Mouse (Mus musculus) heart, adult 2 months (tissue): ENCODE measurements at regions not wholly inside any gene's neighbourhood (a gene's known extent, or its start where the extent isn't known, plus 50 kb on each side); places are given as distances from the start of the nearest gene placed in this dataset.

Experiments used
- DNase-seq, 2 experiments: peaks; one replicate each; pipeline ENCODE4 v3.0.0; 2021
- H3K27ac ChIP-seq: fragments of 200-600 bp; 2 replicates; pipeline ENCODE4 v1.8.1; 2022
- H3K27me3 ChIP-seq: fragments of 200-500 bp; 2 replicates; pipeline ENCODE4 v1.6.1; 2012; ENCODE audit warnings: mild to moderate bottlenecking, low read length, inconsistent platforms, mixed read lengths; ENCODE audit not compliant: control insufficient read depth, insufficient read depth
- H3K36me3 ChIP-seq: fragments of 200-500 bp; 2 replicates; pipeline ENCODE4 v1.6.1; 2012; ENCODE audit warnings: low read length, inconsistent platforms; ENCODE audit not compliant: control insufficient read depth, insufficient read depth
- H3K4me1 ChIP-seq: fragments of 200-500 bp; 2 replicates; pipeline ENCODE4 v1.6.1; 2011; ENCODE audit warnings: low read length; ENCODE audit not compliant: control insufficient read depth, insufficient read depth
- H3K4me3 ChIP-seq: fragments of 200-600 bp; 2 replicates; pipeline ENCODE4 v1.8.1; 2022
- H3K79me2 ChIP-seq: fragments of 200-500 bp; replicated peaks from 2 replicates; pipeline ENCODE4 v1.6.1; 2012; ENCODE audit warnings: mild to moderate bottlenecking, inconsistent platforms, low read length, moderate library complexity, mixed read lengths; ENCODE audit not compliant: control insufficient read depth, insufficient read depth
- H3K9ac ChIP-seq: fragments of 200-500 bp; 2 replicates; pipeline ENCODE4 v1.6.1; 2012; ENCODE audit warnings: low read depth, mild to moderate bottlenecking, control low read depth, inconsistent platforms, low read length, mixed read lengths
- CTCF ChIP-seq: fragments of 200-600 bp; IDR thresholded peaks from 2 replicates; pipeline ENCODE4 v1.8.1; 2022; ENCODE audit warnings: antibody characterized with exemption, mild to moderate bottlenecking, moderate library complexity
- EP300 ChIP-seq: fragments of 200-500 bp; IDR thresholded peaks from 2 replicates; pipeline ENCODE4 v1.6.1; 2011; ENCODE audit warnings: low read depth, low read length, control low read depth; ENCODE audit not compliant: insufficient read depth
- POLR2A ChIP-seq: fragments of 200-500 bp; IDR thresholded peaks from 2 replicates; pipeline ENCODE4 v1.6.1; 2011; ENCODE audit warnings: mild to moderate bottlenecking, low read depth, low read length, control low read depth; ENCODE audit not compliant: insufficient read depth
- WGBS: fragments of 180-500 bp; shearing (Covaris S2); methylation state at CpG from one replicate; pipeline ENCODE4 v1.1.7; 2018; 5-methylcytosine and 5-hydroxymethylcytosine counted together
- intact Hi-C: fragments of 180-260 bp; cut with DNase I; formaldehyde crosslinking; loops from one replicate; pipeline ENCODE4 v1.15.1; 2025

GRCm38 (mm10) chr3:9145612-9146011 is 464.3 kb downstream of the Zfp704 start:
- H3K27ac ChIP-seq = no peak overlapping the region
- 81% methylated on average over 7 of the region's 7 CpGs for WGBS
- intact Hi-C loops = no loop called here
- no peak overlapping the region for H3K4me3 ChIP-seq
- TF ChIP-seq EP300 = no peak
- no peak for TF ChIP-seq POLR2A
- TF ChIP-seq CTCF = no peak
- no peaks in the 10 kb centered on the region for H3K79me2 ChIP-seq
- DNase-seq = no peak
- H3K36me3 ChIP-seq = no peaks in the 10 kb centered on the region
- H3K4me1 ChIP-seq = no peaks in the 10 kb centered on the region
- no peaks in the 10 kb centered on the region for H3K27me3 ChIP-seq
- no peak overlapping the region for H3K9ac ChIP-seq

GRCm38 (mm10) chr3:9141836-9142235 is 468.0 kb downstream of the Zfp704 start:
- intact Hi-C loops = no loop called here
- H3K9ac ChIP-seq = no peak overlapping the region
- no peaks in the 10 kb centered on the region for H3K79me2 ChIP-seq
- no peak overlapping the region for H3K4me3 ChIP-seq
- no peaks in the 10 kb centered on the region for H3K4me1 ChIP-seq
- H3K27me3 ChIP-seq = no peaks in the 10 kb centered on the region
- TF ChIP-seq EP300 (no peak), CTCF (no peak), POLR2A (no peak)
- DNase-seq = no peak
- no peaks in the 10 kb centered on the region for H3K36me3 ChIP-seq
- 75% methylated on average over 5 of the region's 5 CpGs for WGBS
- H3K27ac ChIP-seq = no peak overlapping the region

GRCm38 (mm10) chr3:9137131-9137874 is 472.6 kb downstream of the Zfp704 start:
- H3K4me1 ChIP-seq = no peaks in the 10 kb centered on the region
- no peak overlapping the region for H3K9ac ChIP-seq
- intact Hi-C loops = no loop called here
- TF ChIP-seq CTCF (no peak), POLR2A (no peak), EP300 (no peak)
- no peak overlapping the region for H3K27ac ChIP-seq
- H3K36me3 ChIP-seq = no peaks in the 10 kb centered on the region
- 85% methylated on average over 22 of the region's 22 CpGs for WGBS
- H3K27me3 ChIP-seq = no peaks in the 10 kb centered on the region
- H3K4me3 ChIP-seq = no peak overlapping the region
- no peaks in the 10 kb centered on the region for H3K79me2 ChIP-seq
- no peak for DNase-seq

DNA sequence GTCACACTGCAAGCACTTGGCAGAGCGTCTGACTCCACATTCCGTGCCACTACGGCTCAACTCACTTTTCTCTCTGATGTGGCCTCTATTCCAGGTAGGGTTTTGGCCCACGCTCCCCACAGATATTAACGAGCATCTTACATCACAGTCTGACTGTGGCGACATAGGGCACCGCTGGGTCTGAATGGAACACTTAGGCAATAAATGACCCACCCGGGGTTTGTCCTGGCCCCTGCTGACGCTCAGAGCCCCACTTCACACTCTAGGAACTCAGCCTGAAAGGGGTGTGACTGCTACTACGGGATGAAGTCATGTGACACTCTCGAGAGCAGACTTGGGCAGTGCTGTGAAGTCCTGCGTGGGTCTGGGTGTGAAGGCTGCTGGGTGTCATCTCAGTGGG is 475.9 kb downstream of the Zfp704 start:
- no peak for DNase-seq
- no peak overlapping the region for H3K27ac ChIP-seq
- no peaks in the 10 kb centered on the region for H3K4me1 ChIP-seq
- H3K36me3 ChIP-seq = no peaks in the 10 kb centered on the region
- no peak for TF ChIP-seq CTCF
- TF ChIP-seq EP300 = no peak
- no peak for TF ChIP-seq POLR2A
- no peaks in the 10 kb centered on the region for H3K79me2 ChIP-seq
- no peak overlapping the region for H3K9ac ChIP-seq
- WGBS = 57% methylated on average over 12 of the region's 12 CpGs
- intact Hi-C loops = no loop called here
- H3K4me3 ChIP-seq = no peak overlapping the region
- H3K27me3 ChIP-seq = no peaks in the 10 kb centered on the region

GRCm38 (mm10) chr3:9132104-9132751 is 477.7 kb downstream of the Zfp704 start:
- intact Hi-C loops = no loop called here
- no peak overlapping the region for H3K9ac ChIP-seq
- H3K4me1 ChIP-seq = no peaks in the 10 kb centered on the region
- DNase-seq = no peak
- H3K27ac ChIP-seq = no peak overlapping the region
- 62% methylated on average over 12 of the region's 12 CpGs for WGBS
- no peaks in the 10 kb centered on the region for H3K27me3 ChIP-seq
- no peak overlapping the region for H3K4me3 ChIP-seq
- no peaks in the 10 kb centered on the region for H3K79me2 ChIP-seq
- no peaks in the 10 kb centered on the region for H3K36me3 ChIP-seq
- TF ChIP-seq POLR2A (no peak), CTCF (no peak), EP300 (no peak)

GRCm38 (mm10) chr3:9131366-9131765 is 478.5 kb downstream of the Zfp704 start:
- intact Hi-C loops = no loop called here
- TF ChIP-seq CTCF (no peak), POLR2A (no peak), EP300 (no peak)
- Histone ChIP-seq H3K79me2 (no peaks in the 10 kb centered on the region), H3K4me3 (no peak overlapping the region), H3K4me1 (no peaks in the 10 kb centered on the region), H3K36me3 (no peaks in the 10 kb centered on the region), H3K27ac (no peak overlapping the region), H3K27me3 (no peaks in the 10 kb centered on the region), H3K9ac (no peak overlapping the region)
- 55% methylated on average over 4 of the region's 4 CpGs for WGBS
- no peak for DNase-seq
